Mouse (Mus musculus): ENCODE data around the gene Slc5a9.
"Not testable (repeated sequence)": the region's sequence is repeated elsewhere in the genome, so short reads cannot be mapped to it uniquely, and the experiment has no call there.

Slc5a9 gene

GRCm38 (mm10) chr4:111902775-111903174 is at the start of gene Slc5a9:
Gene Slc5a9, minus strand, starts transcription at chr4:111902918.
- DNase-seq = no peak

- no peak for DNase-seq
These were observed 16.4 kb upstream of the Slc5a9 start, which contains the start of gene Skint8 for GRCm38 (mm10) chr4:111919092-111919491. Gene Skint8, plus strand, starts transcription at chr4:111919392.

GRCm38 (mm10) chr4:111907926-111908325 is 5.2 kb upstream of the Slc5a9 start:
- no peak for DNase-seq

GRCm38 (mm10) chr4:111901473-111901872 is 1.2 kb downstream of the Slc5a9 start:
- DNase-seq = no peak

GRCm38 (mm10) chr4:111900491-111900890 is 2.2 kb downstream of the Slc5a9 start:
- not testable (repeated sequence) for DNase-seq

GRCm38 (mm10) chr4:111898566-111898965 is 4.2 kb downstream of the Slc5a9 start:
- DNase-seq = no peak

- no peak for DNase-seq
These were observed 5.0 kb downstream of the Slc5a9 start for GRCm38 (mm10) chr4:111897755-111898154.

GRCm38 (mm10) chr4:111892138-111892537 is 10.6 kb downstream of the Slc5a9 start:
- DNase-seq = no peak

- peak; percentile 50 to 69 for DNase-seq
These were observed 16.1 kb downstream of the Slc5a9 start for GRCm38 (mm10) chr4:111886607-111887006.

GRCm38 (mm10) chr4:111886018-111886417 is 16.7 kb downstream of the Slc5a9 start:
- peak; percentile 47 to 59 for DNase-seq

GRCm38 (mm10) chr4:111883543-111883942 is 19.2 kb downstream of the Slc5a9 start:
- no peak for DNase-seq

- DNase-seq = no peak
These were observed 22.4 kb downstream of the Slc5a9 start for GRCm38 (mm10) chr4:111880112-111880875.

GRCm38 (mm10) chr4:111867743-111868401 is 34.8 kb downstream of the Slc5a9 start:
- no peak for DNase-seq

- no peak for DNase-seq
These were observed 36.0 kb downstream of the Slc5a9 start for GRCm38 (mm10) chr4:111866701-111867100.

- no peak for DNase-seq
These were observed 50.1 kb downstream of the Slc5a9 start for GRCm38 (mm10) chr4:111852626-111853025.

- DNase-seq = no peak
These were observed 63.8 kb downstream of the Slc5a9 start for GRCm38 (mm10) chr4:111838882-111839281.
